Mouse (Mus musculus): ENCODE measurements around the gene Chmp4b. TPM values are rescaled to one million over a fixed set of nuclear protein-coding genes. Genes with fewer than 3 reads are reported as not detected.

The Chmp4b gene
- polyA plus RNA-seq, 1 experiment from 2014 or later = 16.6 TPM

DNA sequence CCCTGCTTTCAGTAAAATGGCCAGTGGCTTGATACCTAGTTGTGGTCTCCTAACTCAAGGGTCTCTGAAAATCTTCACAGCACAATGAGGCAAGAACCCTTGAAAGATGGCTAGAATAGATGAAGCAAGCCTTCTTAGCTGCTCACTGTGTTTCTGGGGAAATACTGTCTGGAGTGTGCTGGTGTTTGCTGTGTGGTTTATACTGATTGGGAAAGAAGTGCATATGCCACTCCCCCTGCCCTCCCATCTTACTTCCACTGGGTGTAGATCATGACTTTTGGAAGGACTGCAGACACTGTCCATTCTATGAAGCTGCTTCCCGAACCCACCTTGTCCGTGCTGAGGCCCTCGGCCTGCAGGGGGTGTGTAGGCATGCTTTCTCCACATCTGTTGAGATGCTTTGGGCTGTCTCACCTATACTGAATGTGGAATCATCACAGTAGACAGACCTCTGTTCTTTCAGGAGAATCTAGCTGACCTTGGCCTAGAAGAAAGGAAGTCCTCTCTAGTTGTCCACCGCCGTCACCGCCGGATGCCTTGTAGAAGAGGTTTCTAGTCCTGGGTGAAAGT, 33.5 kb downstream of the Chmp4b start:
- Histone ChIP-seq H3K9me3 (ENCODE audit: control insufficient read depth, low read length) (no peaks in the 10 kb centered on the region), H3K36me3 (ENCODE audit: control insufficient read depth, insufficient read depth, low read length) (peaks cover 14% of the 10 kb centered on the region), H3K27ac (replicated peaks in 1 of 2; ENCODE audit: control insufficient read depth in 1 of 2, insufficient read depth in 1 of 2, low read depth in 2 of 2, low read length in 2 of 2) (no peak overlapping the region), H3K9ac (ENCODE audit: low read length) (no peak overlapping the region), H3K4me2 (ENCODE audit: low read length) (no peak overlapping the region), H3K4me1 (ENCODE audit: control insufficient read depth in 2 of 2, insufficient read depth in 2 of 2, low read length in 2 of 2) (peaks cover 2 to 18% of the 10 kb centered on the region in 2 experiments; a peak in 3 of 4 replicates), H3K27me3 (ENCODE audit: control insufficient read depth, insufficient read depth, low read length) (no peaks in the 10 kb centered on the region), H3K4me3 (ENCODE audit: control insufficient read depth in 1 of 2, insufficient read depth in 1 of 2, low read depth in 1 of 2, low read length in 2 of 2) (no peak overlapping the region)
- 93% methylated on average over 7 of the region's 7 CpGs for WGBS
- ATAC-seq (ENCODE audit: insufficient number of reproducible peaks, insufficient read depth, low FRiP score, low read depth) = no peak

DNA sequence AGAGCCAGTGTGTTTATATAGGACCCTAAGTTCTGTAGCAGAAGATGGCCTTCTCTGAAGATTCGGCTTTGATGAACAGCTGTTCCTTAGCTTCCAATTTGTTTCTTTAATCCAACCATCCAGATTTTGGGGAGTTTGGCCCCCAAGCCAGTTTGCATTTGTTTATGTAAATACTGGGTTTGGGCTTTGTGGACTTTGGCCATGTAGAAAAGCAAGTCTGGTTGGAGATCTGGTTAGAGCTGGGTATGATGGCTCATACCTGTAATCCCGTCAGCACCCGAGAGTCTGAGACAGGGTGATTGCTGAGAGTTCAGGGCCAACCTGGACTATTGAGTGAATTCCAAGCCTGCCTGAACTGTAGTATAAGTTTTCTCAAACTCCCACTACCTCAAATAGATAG, 34.3 kb downstream of the Chmp4b start:
- H3K36me3 ChIP-seq (ENCODE audit: control insufficient read depth, insufficient read depth, low read length) = peaks cover 22% of the 10 kb centered on the region
- WGBS = 88% methylated on average over 3 of the region's 3 CpGs
- ATAC-seq (ENCODE audit: insufficient number of reproducible peaks, insufficient read depth, low FRiP score, low read depth) = no peak

DNA sequence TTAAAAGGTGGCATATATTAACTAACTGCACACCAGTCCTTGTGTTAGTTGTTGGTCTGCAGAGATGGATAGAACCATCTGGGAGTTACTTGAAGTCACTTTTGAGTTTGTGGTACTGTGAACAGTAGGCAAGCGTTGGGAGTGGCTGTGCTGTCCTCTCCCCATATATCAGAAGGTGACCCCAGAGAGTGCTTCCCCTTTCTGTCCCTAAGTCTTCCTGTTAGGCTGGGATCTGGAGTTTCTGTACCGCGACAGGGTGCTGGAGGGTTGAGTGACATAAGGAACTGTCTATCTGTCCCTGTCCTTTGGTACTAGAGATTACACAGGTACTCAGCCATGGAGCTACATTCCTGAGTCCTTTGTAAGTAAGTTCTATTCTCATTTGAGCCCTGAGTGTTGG, 35.3 kb downstream of the Chmp4b start:
- WGBS = 33% methylated on average over 3 of the region's 3 CpGs
- ATAC-seq (ENCODE audit: insufficient number of reproducible peaks, insufficient read depth, low FRiP score, low read depth) = no peak
- no peaks in the 10 kb centered on the region for H3K9me3 ChIP-seq (ENCODE audit: control insufficient read depth, low read length)

More for the DNA sequence above, 34.3 kb downstream of the Chmp4b start:
- H3K4me3 ChIP-seq (ENCODE audit: control insufficient read depth in 1 of 2, insufficient read depth in 1 of 2, low read depth in 1 of 2, low read length in 2 of 2) = no peak overlapping the region
- peaks cover 0 to 15% of the 10 kb centered on the region in 2 experiments; a peak in 2 of 4 replicates for H3K4me1 ChIP-seq (ENCODE audit: control insufficient read depth in 2 of 2, insufficient read depth in 2 of 2, low read length in 2 of 2)
- no peak overlapping the region for H3K9ac ChIP-seq (ENCODE audit: low read length)
- no peak overlapping the region for H3K4me2 ChIP-seq (ENCODE audit: low read length)
- H3K27me3 ChIP-seq (ENCODE audit: control insufficient read depth, insufficient read depth, low read length) = no peaks in the 10 kb centered on the region
- no peak overlapping the region for H3K27ac ChIP-seq (replicated peaks in 1 of 2; ENCODE audit: control insufficient read depth in 1 of 2, insufficient read depth in 1 of 2, low read depth in 2 of 2, low read length in 2 of 2)
- no peaks in the 10 kb centered on the region for H3K9me3 ChIP-seq (ENCODE audit: control insufficient read depth, low read length)

DNA sequence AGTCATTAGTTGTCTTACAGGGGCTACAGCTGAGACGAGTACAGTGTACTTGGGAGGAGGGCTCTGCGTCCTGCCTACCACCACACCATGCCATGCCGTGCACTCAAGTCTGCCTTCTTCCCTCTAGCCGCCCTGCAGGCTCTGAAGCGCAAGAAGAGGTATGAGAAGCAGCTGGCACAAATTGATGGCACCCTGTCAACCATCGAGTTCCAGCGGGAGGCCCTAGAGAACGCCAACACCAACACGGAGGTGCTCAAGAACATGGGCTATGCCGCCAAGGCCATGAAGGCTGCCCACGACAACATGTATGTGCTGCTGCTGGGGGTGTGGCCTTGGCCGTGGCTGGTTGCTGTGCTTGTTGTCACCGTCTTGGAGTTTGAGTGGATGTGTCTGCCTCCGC, 37.9 kb downstream of the Chmp4b start:
- no peak overlapping the region for H3K9ac ChIP-seq (ENCODE audit: low read length)
- H3K27ac ChIP-seq (replicated peaks in 1 of 2; ENCODE audit: control insufficient read depth in 1 of 2, insufficient read depth in 1 of 2, low read depth in 2 of 2, low read length in 2 of 2) = no peak overlapping the region
- no peak overlapping the region for H3K4me2 ChIP-seq (ENCODE audit: low read length)
- no peak overlapping the region for H3K4me3 ChIP-seq (ENCODE audit: control insufficient read depth in 1 of 2, insufficient read depth in 1 of 2, low read depth in 1 of 2, low read length in 2 of 2)
- peaks cover 55% of the 10 kb centered on the region for H3K36me3 ChIP-seq (ENCODE audit: control insufficient read depth, insufficient read depth, low read length)
- no peaks in the 10 kb centered on the region for H3K27me3 ChIP-seq (ENCODE audit: control insufficient read depth, insufficient read depth, low read length)
- H3K9me3 ChIP-seq (ENCODE audit: control insufficient read depth, low read length) = no peaks in the 10 kb centered on the region
- 88% methylated on average over 14 of the region's 14 CpGs for WGBS
- ATAC-seq (ENCODE audit: insufficient number of reproducible peaks, insufficient read depth, low FRiP score, low read depth) = no peak
- peaks cover 0 to 12% of the 10 kb centered on the region in 2 experiments; a peak in 2 of 4 replicates for H3K4me1 ChIP-seq (ENCODE audit: control insufficient read depth in 2 of 2, insufficient read depth in 2 of 2, low read length in 2 of 2)

More for the DNA sequence above, 35.3 kb downstream of the Chmp4b start:
- no peaks in the 10 kb centered on the region for H3K27me3 ChIP-seq (ENCODE audit: control insufficient read depth, insufficient read depth, low read length)
- peaks cover 0 to 12% of the 10 kb centered on the region in 2 experiments; a peak in 2 of 4 replicates for H3K4me1 ChIP-seq (ENCODE audit: control insufficient read depth in 2 of 2, insufficient read depth in 2 of 2, low read length in 2 of 2)
- H3K9ac ChIP-seq (ENCODE audit: low read length) = no peak overlapping the region
- H3K27ac ChIP-seq (replicated peaks in 1 of 2; ENCODE audit: control insufficient read depth in 1 of 2, insufficient read depth in 1 of 2, low read depth in 2 of 2, low read length in 2 of 2) = no peak overlapping the region
- H3K4me2 ChIP-seq (ENCODE audit: low read length) = no peak overlapping the region
- peaks cover 33% of the 10 kb centered on the region for H3K36me3 ChIP-seq (ENCODE audit: control insufficient read depth, insufficient read depth, low read length)
- no peak overlapping the region for H3K4me3 ChIP-seq (ENCODE audit: control insufficient read depth in 1 of 2, insufficient read depth in 1 of 2, low read depth in 1 of 2, low read length in 2 of 2)

DNA sequence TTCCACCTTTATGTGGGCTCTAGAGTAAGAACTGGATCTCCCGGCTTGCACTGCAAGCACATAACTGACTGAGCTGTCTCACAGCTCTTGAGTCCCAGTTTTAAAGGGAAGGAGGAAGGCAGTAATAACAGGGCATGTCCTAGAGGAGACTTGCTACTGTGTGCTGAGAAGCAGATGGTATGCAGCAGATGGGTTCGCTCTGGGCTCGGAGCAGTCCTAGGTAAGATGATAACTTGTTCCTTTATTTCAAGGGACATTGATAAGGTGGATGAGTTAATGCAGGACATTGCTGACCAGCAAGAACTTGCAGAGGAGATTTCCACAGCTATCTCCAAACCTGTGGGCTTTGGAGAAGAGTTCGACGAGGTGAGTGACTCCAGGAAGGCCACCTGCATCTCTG, 39.5 kb downstream of the Chmp4b start:
- Histone ChIP-seq H3K4me2 (ENCODE audit: low read length) (no peak overlapping the region), H3K36me3 (ENCODE audit: control insufficient read depth, insufficient read depth, low read length) (peaks cover 63% of the 10 kb centered on the region), H3K4me1 (ENCODE audit: control insufficient read depth in 2 of 2, insufficient read depth in 2 of 2, low read length in 2 of 2) (peaks cover 0 to 12% of the 10 kb centered on the region in 2 experiments; a peak in 2 of 4 replicates), H3K4me3 (ENCODE audit: control insufficient read depth in 1 of 2, insufficient read depth in 1 of 2, low read depth in 1 of 2, low read length in 2 of 2) (no peak overlapping the region), H3K27ac (replicated peaks in 1 of 2; ENCODE audit: control insufficient read depth in 1 of 2, insufficient read depth in 1 of 2, low read depth in 2 of 2, low read length in 2 of 2) (no peak overlapping the region), H3K27me3 (ENCODE audit: control insufficient read depth, insufficient read depth, low read length) (no peaks in the 10 kb centered on the region), H3K9ac (ENCODE audit: low read length) (no peak overlapping the region), H3K9me3 (ENCODE audit: control insufficient read depth, low read length) (no peaks in the 10 kb centered on the region)
- ATAC-seq (ENCODE audit: insufficient number of reproducible peaks, insufficient read depth, low FRiP score, low read depth) = no peak
- 92% methylated on average over 5 of the region's 5 CpGs for WGBS

DNA sequence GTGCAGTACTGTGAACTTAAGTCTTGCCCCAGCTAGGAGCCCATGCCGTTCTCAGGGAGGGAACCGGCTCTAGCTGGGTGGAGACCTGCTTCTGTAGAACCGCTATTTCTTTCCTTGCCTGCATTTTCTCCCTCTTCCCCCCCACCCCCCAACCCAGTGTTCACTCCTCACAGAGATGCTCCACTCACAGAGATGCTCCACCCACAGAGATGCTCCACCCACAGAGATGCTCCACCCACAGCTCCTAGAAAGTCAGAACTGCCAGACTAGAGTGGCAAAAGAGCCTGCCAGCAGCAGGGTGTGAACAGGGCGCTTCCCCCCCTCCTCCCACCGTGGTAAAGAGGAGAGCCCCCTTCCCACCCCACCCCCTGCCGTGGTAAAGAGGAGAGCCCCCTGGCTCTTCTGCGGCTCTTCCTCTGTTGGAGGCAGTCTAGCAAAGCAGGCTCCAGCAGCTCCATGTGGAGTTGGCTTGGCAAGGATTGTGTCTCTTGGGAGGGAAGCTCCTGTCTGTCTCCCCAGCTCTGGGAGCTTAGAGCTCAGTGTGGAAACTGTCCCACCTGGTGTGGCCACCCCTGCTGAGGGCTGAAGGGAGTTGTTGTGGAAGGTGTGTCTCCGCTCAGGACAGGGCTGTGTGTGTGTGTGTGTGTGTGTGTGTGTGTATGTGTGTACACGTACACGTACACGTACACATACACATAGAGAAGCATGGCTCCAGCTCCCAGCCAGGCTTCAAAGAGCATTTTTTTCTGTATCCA, 41.9 kb downstream of the Chmp4b start:
- Histone ChIP-seq H3K9ac (ENCODE audit: low read length) (no peak overlapping the region), H3K4me2 (ENCODE audit: low read length) (no peak overlapping the region), H3K9me3 (ENCODE audit: control insufficient read depth, low read length) (no peaks in the 10 kb centered on the region), H3K27ac (replicated peaks in 1 of 2; ENCODE audit: control insufficient read depth in 1 of 2, insufficient read depth in 1 of 2, low read depth in 2 of 2, low read length in 2 of 2) (no peak overlapping the region), H3K36me3 (ENCODE audit: control insufficient read depth, insufficient read depth, low read length) (peaks cover 67% of the 10 kb centered on the region), H3K4me3 (ENCODE audit: control insufficient read depth in 1 of 2, insufficient read depth in 1 of 2, low read depth in 1 of 2, low read length in 2 of 2) (no peak overlapping the region), H3K27me3 (ENCODE audit: control insufficient read depth, insufficient read depth, low read length) (no peaks in the 10 kb centered on the region), H3K4me1 (ENCODE audit: control insufficient read depth in 2 of 2, insufficient read depth in 2 of 2, low read length in 2 of 2) (no peaks in the 10 kb centered on the region)
- 66% methylated on average over 11 of the region's 11 CpGs for WGBS
- no peak for ATAC-seq (ENCODE audit: insufficient number of reproducible peaks, insufficient read depth, low FRiP score, low read depth)

DNA sequence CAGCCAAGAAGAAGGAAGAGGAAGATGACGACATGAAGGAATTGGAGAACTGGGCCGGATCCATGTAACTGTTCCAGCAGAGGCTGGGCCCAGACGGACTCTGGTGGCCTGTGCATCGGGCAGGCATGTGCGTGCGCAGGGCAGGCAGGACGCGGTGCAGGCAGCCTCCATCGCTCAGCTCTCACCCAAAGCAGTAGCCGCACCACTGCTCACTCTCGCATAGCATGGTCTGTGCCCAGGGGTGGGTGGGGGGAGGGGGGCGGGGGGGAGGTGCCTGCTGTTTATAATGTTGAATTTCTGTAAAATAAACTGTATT, 42.4 kb downstream of the Chmp4b start:
- 89% methylated on average over 12 of the region's 12 CpGs for WGBS
- ATAC-seq (ENCODE audit: insufficient number of reproducible peaks, insufficient read depth, low FRiP score, low read depth) = no peak
- peaks cover 67% of the 10 kb centered on the region for H3K36me3 ChIP-seq (ENCODE audit: control insufficient read depth, insufficient read depth, low read length)

More for the DNA sequence above, 42.4 kb downstream of the Chmp4b start:
- Histone ChIP-seq H3K4me1 (ENCODE audit: control insufficient read depth in 2 of 2, insufficient read depth in 2 of 2, low read length in 2 of 2) (no peaks in the 10 kb centered on the region), H3K27me3 (ENCODE audit: control insufficient read depth, insufficient read depth, low read length) (no peaks in the 10 kb centered on the region), H3K4me2 (ENCODE audit: low read length) (no peak overlapping the region), H3K9ac (ENCODE audit: low read length) (no peak overlapping the region), H3K27ac (replicated peaks in 1 of 2; ENCODE audit: control insufficient read depth in 1 of 2, insufficient read depth in 1 of 2, low read depth in 2 of 2, low read length in 2 of 2) (no peak overlapping the region), H3K4me3 (ENCODE audit: control insufficient read depth in 1 of 2, insufficient read depth in 1 of 2, low read depth in 1 of 2, low read length in 2 of 2) (no peak overlapping the region), H3K9me3 (ENCODE audit: control insufficient read depth, low read length) (no peaks in the 10 kb centered on the region)
